Mouse (Mus musculus) cortical plate, adult 2 months (tissue): ENCODE measurements around the gene Gm37240.

ENCODE experiments used
- CTCF ChIP-seq: fragments of 200-500 bp; IDR thresholded peaks from 2 replicates; pipeline ENCODE4 v1.5.1; 2011; ENCODE audit warnings: mild to moderate bottlenecking, control low read depth, low read length; ENCODE audit not compliant: insufficient read depth; ENCODE audit errors: extremely low read depth
- POLR2A ChIP-seq: fragments of 200-500 bp; IDR thresholded peaks from 2 replicates; pipeline ENCODE4 v1.6.1; 2011; ENCODE audit warnings: mild to moderate bottlenecking, low read length, control low read depth; ENCODE audit not compliant: insufficient read depth; ENCODE audit errors: extremely low read depth

- no peak for TF ChIP-seq CTCF
- TF ChIP-seq POLR2A = no peak
Measured at GRCm38 (mm10) chr3:85109221-85109620, 778.1 kb downstream of the Gm37240 start.
